Mouse (Mus musculus) gastrocnemius, adult 8-10 months (tissue): Measurements from ENCODE around the gene Prokr1. TPM values are rescaled to one million over a fixed set of nuclear protein-coding genes. Genes with fewer than 3 reads are reported as not detected.

Experiments
- DNase-seq, 2 experiments: peaks; one replicate each; pipeline ENCODE4 v3.0.0; 2022; ENCODE audit warnings: low spot score in 2 of 2
- total RNA-seq, 4 experiments: library from RNA; stranded (reverse); gene quantifications; 2 replicates each; pipeline ENCODE4 v1.2.4; 2022

Gene Prokr1
- total RNA-seq, 4 experiments from 2014 or later: 1.2 to 3.2 (median 1.5) TPM

DNA sequence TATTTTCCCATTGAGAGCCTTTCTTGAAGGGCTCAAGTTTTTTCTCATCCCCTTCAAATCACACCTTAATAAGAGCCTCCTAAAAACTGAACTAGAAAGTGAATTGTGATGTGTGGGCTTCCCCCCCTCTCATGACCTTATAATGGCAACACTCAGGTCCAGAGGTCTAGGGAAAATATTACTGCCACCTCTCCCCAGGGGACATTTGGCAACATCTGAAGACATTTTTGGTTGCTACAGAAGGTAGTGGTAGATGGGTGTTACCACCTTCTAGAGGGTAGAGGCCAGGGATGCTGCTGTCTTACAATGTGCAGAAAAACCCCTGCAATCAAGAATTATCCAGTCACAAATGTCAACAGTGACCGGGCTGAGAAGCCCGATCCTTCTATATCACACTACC lies 60.2 kb downstream of the Prokr1 start:
- DNase-seq: no peak

Other genes starting within 250 kb of the Prokr1 start
- gene Gkn1, start 239.8 kb downstream of the Prokr1 start, total RNA-seq: not detected
- gene Gkn2, start 217.4 kb downstream of the Prokr1 start, total RNA-seq: not detected
- gene Gkn3, start 201.8 kb downstream of the Prokr1 start, total RNA-seq: 1 to 10 TPM in 3 of 4 experiments, not detected in 1; 1.1 to 1.4 (median 1.2) TPM
- gene Bmp10, start 161.7 kb downstream of the Prokr1 start, total RNA-seq: not detected
- gene Arhgap25, start 57.5 kb downstream of the Prokr1 start, total RNA-seq: under 1 TPM; 0.77 to 0.99 (median 0.78) TPM
- 1 to 10 TPM; 2.3 to 3.1 (median 2.8) TPM for gene Aplf, start 81.5 kb upstream of the Prokr1 start, total RNA-seq
- under 1 TPM; 0.51 to 0.94 (median 0.78) TPM for gene Efcc1, start 140.1 kb upstream of the Prokr1 start, total RNA-seq
- not detected for gene Gp9, start 187.3 kb upstream of the Prokr1 start, total RNA-seq
- gene Rab43, start 221.4 kb upstream of the Prokr1 start, total RNA-seq: 1 to 10 TPM; 3.6 to 5.4 (median 4.5) TPM
- gene Gm45140, start 245.1 kb upstream of the Prokr1 start, total RNA-seq: 1 to 10 TPM in 1 of 4 experiments, under 1 TPM in 1, not detected in 2; 0.48 to 1.0 TPM
- 10 to 100 TPM; 13.1 to 23.1 (median 18.4) TPM for gene Isy1, start 248.1 kb upstream of the Prokr1 start, total RNA-seq